Mouse (Mus musculus): Measurements from ENCODE around the gene Cdc25b. TPM values are rescaled to one million over a fixed set of nuclear protein-coding genes. Genes with fewer than 3 reads are reported as not detected.

Gene Cdc25b
- polyA plus RNA-seq, 1 experiment, result 22.4 TPM

DNA sequence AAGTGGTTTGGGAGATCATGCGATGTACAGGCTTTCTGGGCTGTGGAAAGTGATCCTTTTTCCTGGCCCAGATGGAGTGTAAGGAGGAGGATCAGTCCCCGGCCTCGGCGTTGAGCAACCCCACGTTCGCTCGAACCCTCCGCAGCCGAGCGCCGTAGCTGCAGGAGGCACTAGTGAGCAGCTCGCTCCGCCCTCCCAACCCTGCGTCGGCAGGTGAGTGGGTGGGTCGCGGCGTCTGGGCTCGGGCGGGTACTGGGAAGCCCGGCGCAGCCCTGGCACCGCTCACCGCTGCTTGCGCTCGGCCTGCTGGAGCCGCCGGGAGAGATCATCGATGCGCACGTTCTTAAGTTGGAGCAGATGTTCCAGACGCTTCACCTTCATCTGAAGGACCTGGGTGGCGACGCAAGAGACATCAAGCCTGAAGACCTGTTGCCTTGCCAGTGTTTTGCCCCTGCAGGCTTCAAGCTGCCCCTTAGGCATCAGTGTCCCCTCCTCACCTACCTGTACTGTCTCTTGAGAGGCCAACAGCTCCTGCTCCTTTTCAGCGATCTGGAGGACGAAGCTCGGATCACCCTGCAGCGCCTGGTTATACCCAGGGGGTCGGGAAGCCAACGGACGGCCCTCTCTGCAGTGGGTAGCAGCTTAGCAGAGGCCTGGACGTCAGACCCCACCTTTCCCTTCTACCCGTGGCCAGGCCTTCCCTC lies 15.2 kb upstream of the Cdc25b start:
- WGBS, result 46% methylated on average over 43 of the region's 43 CpGs
- TF ChIP-seq CTCF (IDR thresholded peaks at IDR 0.05; ENCODE audit: extremely low read depth, insufficient read length, insufficient replicate concordance, low read depth, low read length) (no peak), POLR2A (IDR thresholded peaks at IDR 0.05; ENCODE audit: low read depth, low read length) (no peak)
- Histone ChIP-seq H3K4me1 (ENCODE audit: control insufficient read depth, insufficient read depth, insufficient read length, low read length) (peaks cover 8% of the 10 kb centered on the region), H3K36me3 (ENCODE audit: control insufficient read depth, insufficient read depth, low read length) (no peaks in the 10 kb centered on the region), H3K4me3 (ENCODE audit: low read depth, low read length) (peak overlapping the region; percentile 40), H3K27me3 (ENCODE audit: control insufficient read depth, insufficient read depth, low read length) (no peaks in the 10 kb centered on the region), H3K27ac (ENCODE audit: insufficient read depth, low read depth, low read length) (no peak overlapping the region)

- H3K4me1 ChIP-seq (ENCODE audit: control insufficient read depth, insufficient read depth, insufficient read length, low read length), result peaks cover 13% of the 10 kb centered on the region
- H3K27me3 ChIP-seq (ENCODE audit: control insufficient read depth, insufficient read depth, low read length), result no peaks in the 10 kb centered on the region
- TF ChIP-seq POLR2A (IDR thresholded peaks at IDR 0.05; ENCODE audit: low read depth, low read length), result no peak
- no peaks in the 10 kb centered on the region for H3K36me3 ChIP-seq (ENCODE audit: control insufficient read depth, insufficient read depth, low read length)
- no peak overlapping the region for H3K27ac ChIP-seq (ENCODE audit: insufficient read depth, low read depth, low read length)
- WGBS, result 82% methylated on average over 9 of the region's 9 CpGs
- H3K4me3 ChIP-seq (ENCODE audit: low read depth, low read length), result no peak overlapping the region
Measured at GRCm38 (mm10) chr2:131172322-131172721, 14.4 kb upstream of the Cdc25b start.

GRCm38 (mm10) chr2:131174700-131175099 lies 12.0 kb upstream of the Cdc25b start:
- Histone ChIP-seq H3K4me3 (ENCODE audit: low read depth, low read length) (peak overlapping the region; percentile 57), H3K36me3 (ENCODE audit: control insufficient read depth, insufficient read depth, low read length) (peaks cover 3% of the 10 kb centered on the region; the same call in 1 of the 2 replicates), H3K27me3 (ENCODE audit: control insufficient read depth, insufficient read depth, low read length) (no peaks in the 10 kb centered on the region), H3K4me1 (ENCODE audit: control insufficient read depth, insufficient read depth, insufficient read length, low read length) (peaks cover 27% of the 10 kb centered on the region), H3K27ac (ENCODE audit: insufficient read depth, low read depth, low read length) (no peak overlapping the region)
- WGBS, result 5% methylated on average over 11 of the region's 11 CpGs
- TF ChIP-seq CTCF (IDR thresholded peaks at IDR 0.05; ENCODE audit: extremely low read depth, insufficient read length, insufficient replicate concordance, low read depth, low read length), result no peak
- no peak for TF ChIP-seq POLR2A (IDR thresholded peaks at IDR 0.05; ENCODE audit: low read depth, low read length)

DNA sequence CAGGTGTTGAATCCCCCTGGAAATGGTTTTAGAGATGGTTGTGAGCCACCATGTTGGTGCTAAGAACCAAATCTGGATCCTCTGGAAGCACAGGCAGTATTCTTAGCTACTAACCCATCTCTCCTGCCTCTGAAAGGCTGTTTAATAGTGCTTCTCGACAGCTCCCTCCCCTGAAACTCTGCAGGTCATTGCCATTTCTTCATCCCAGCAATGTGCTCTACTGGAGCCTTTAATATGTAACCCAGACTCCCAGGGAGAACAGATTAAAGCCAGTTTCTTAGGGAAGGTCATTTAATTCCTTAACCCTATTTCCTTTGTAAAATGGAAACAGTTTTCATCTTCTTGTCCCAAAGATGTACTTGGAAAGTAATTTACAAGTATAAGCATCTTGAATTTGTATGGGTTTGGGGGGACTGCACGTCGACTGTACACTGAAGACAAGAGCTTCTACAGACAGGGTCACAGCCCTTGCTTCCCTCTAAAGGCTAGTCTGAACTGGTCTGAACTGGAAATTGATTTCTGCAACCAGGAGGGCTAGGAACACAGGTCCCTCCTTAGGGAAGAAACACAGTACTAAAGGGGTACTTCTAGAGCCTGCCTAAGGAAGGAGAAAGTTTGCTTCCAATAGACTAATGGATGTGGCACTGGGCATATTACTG lies 11.3 kb upstream of the Cdc25b start:
- no peak for TF ChIP-seq POLR2A (IDR thresholded peaks at IDR 0.05; ENCODE audit: low read depth, low read length)
- TF ChIP-seq CTCF (IDR thresholded peaks at IDR 0.05; ENCODE audit: extremely low read depth, insufficient read length, insufficient replicate concordance, low read depth, low read length), result no peak
- H3K4me3 ChIP-seq (ENCODE audit: low read depth, low read length), result no peak overlapping the region
- no peaks in the 10 kb centered on the region for H3K27me3 ChIP-seq (ENCODE audit: control insufficient read depth, insufficient read depth, low read length)
- 56% methylated on average over 3 of the region's 3 CpGs for WGBS
- peaks cover 27% of the 10 kb centered on the region for H3K4me1 ChIP-seq (ENCODE audit: control insufficient read depth, insufficient read depth, insufficient read length, low read length)
- H3K36me3 ChIP-seq (ENCODE audit: control insufficient read depth, insufficient read depth, low read length), result peaks cover 3% of the 10 kb centered on the region; the same call in 1 of the 2 replicates
- peak overlapping the region; percentile 96 for H3K27ac ChIP-seq (ENCODE audit: insufficient read depth, low read depth, low read length)

DNA sequence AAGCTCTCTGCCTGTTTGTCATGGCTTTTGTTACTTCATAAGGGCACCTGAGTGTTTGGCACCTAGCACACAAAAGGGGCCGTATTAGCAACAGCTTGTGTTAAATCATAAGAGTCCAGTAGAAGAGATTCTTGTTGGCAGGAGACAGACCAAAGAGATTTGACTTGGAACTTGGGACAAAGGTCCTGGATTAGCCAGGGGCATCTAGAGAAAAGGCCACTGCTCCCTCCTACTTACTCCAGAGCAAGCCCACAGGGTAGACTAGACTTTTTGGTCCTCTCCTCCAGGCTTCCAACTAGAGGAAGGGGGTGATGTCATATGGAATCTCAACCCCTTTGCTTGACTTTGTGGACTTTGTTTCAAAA lies 10.8 kb upstream of the Cdc25b start:
- H3K4me3 ChIP-seq (ENCODE audit: low read depth, low read length), result no peak overlapping the region
- H3K4me1 ChIP-seq (ENCODE audit: control insufficient read depth, insufficient read depth, insufficient read length, low read length), result peaks cover 27% of the 10 kb centered on the region
- no peaks in the 10 kb centered on the region for H3K27me3 ChIP-seq (ENCODE audit: control insufficient read depth, insufficient read depth, low read length)
- peak overlapping the region; percentile 96 for H3K27ac ChIP-seq (ENCODE audit: insufficient read depth, low read depth, low read length)
- TF ChIP-seq POLR2A (IDR thresholded peaks at IDR 0.05; ENCODE audit: low read depth, low read length) (no peak), CTCF (IDR thresholded peaks at IDR 0.05; ENCODE audit: extremely low read depth, insufficient read length, insufficient replicate concordance, low read depth, low read length) (no peak)
- peaks cover 3% of the 10 kb centered on the region; the same call in 1 of the 2 replicates for H3K36me3 ChIP-seq (ENCODE audit: control insufficient read depth, insufficient read depth, low read length)
- WGBS, result 28% methylated on average over 1 of the region's 1 CpGs

DNA sequence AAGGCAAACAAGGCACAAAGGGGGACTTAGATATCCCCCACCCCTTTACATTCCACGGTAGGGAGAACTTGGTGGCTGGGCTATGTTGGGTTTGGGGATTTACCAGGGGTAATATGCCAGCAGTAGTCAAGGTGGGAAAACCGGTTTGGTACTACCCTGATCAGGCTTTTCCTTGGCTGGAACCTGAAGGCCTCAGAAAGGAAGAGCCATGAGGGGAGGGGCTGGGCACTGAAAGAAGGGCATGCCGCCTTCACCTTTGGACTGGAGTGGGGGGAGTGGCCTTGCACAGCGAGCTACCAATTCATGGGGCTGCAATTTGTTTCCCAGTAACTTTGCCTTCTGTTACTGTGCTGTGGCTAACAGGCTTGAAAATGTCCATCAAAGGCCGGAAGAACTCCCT lies 10.3 kb upstream of the Cdc25b start:
- H3K4me1 ChIP-seq (ENCODE audit: control insufficient read depth, insufficient read depth, insufficient read length, low read length), result peaks cover 27% of the 10 kb centered on the region
- H3K4me3 ChIP-seq (ENCODE audit: low read depth, low read length), result peak overlapping the region; percentile 92; the same call in 1 of the 2 replicates
- TF ChIP-seq CTCF (IDR thresholded peaks at IDR 0.05; ENCODE audit: extremely low read depth, insufficient read length, insufficient replicate concordance, low read depth, low read length) (no peak), POLR2A (IDR thresholded peaks at IDR 0.05; ENCODE audit: low read depth, low read length) (no peak)
- H3K27ac ChIP-seq (ENCODE audit: insufficient read depth, low read depth, low read length), result peak overlapping the region; percentile 96
- 20% methylated on average over 5 of the region's 5 CpGs for WGBS
- no peaks in the 10 kb centered on the region for H3K27me3 ChIP-seq (ENCODE audit: control insufficient read depth, insufficient read depth, low read length)
- peaks cover 3% of the 10 kb centered on the region; the same call in 1 of the 2 replicates for H3K36me3 ChIP-seq (ENCODE audit: control insufficient read depth, insufficient read depth, low read length)

- Histone ChIP-seq H3K27ac (ENCODE audit: insufficient read depth, low read depth, low read length) (peak overlapping the region; percentile 85), H3K27me3 (ENCODE audit: control insufficient read depth, insufficient read depth, low read length) (no peaks in the 10 kb centered on the region), H3K4me1 (ENCODE audit: control insufficient read depth, insufficient read depth, insufficient read length, low read length) (peaks cover 27% of the 10 kb centered on the region), H3K36me3 (ENCODE audit: control insufficient read depth, insufficient read depth, low read length) (peaks cover 3% of the 10 kb centered on the region; the same call in 1 of the 2 replicates), H3K4me3 (ENCODE audit: low read depth, low read length) (peak overlapping the region; percentile 92)
- 34% methylated on average over 9 of the region's 9 CpGs for WGBS
- no peak for TF ChIP-seq CTCF (IDR thresholded peaks at IDR 0.05; ENCODE audit: extremely low read depth, insufficient read length, insufficient replicate concordance, low read depth, low read length)
- no peak for TF ChIP-seq POLR2A (IDR thresholded peaks at IDR 0.05; ENCODE audit: low read depth, low read length)
Measured at GRCm38 (mm10) chr2:131177932-131178331, 8.8 kb upstream of the Cdc25b start.

All from small intestine, adult 2 months (tissue).